Mouse (Mus musculus): ENCODE measurements around the gene Wdr35.

DNA sequence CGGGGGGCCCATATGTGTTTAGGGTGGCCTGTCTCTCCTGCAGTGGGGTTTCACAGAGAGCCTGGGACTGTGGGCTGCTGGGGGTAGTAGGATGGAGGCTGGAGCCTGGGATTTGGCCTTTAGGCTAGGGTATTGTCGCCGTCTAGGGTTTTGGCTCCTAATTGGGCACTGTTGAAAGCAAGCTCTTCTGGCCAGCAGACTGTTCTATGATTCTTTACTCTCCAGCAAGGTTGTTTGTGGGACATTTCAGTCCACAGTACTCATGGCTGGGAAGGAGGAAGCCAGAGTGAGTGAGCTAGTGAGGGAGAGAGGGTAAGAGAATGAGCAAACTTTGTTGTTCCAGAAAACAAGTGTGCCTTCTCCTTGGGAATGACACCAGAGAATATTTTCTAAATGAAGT is 85.8 kb downstream of the Wdr35 start:
- no peak for TF ChIP-seq CTCF (IDR thresholded peaks at IDR 0.05; ENCODE audit: low read depth)
- TF ChIP-seq EP300 (IDR thresholded peaks at IDR 0.05; ENCODE audit: low read depth): no peak
